Mouse (Mus musculus) heart, postnatal 0 days (tissue): ENCODE data around the gene 5730522E02Rik.

ENCODE experiments used
- CTCF ChIP-seq: IDR thresholded peaks from 2 replicates; pipeline ENCODE4 v1.5.1; 2016; ENCODE audit warnings: antibody characterized with exemption, control low read depth, low read depth
- EP300 ChIP-seq: IDR thresholded peaks from 2 replicates; pipeline ENCODE4 v1.6.1; 2016; ENCODE audit warnings: antibody characterized with exemption, low read depth

GRCm38 (mm10) chr11:25729476-25729875 is 481.1 kb downstream of the 5730522E02Rik start:
- no peak for TF ChIP-seq CTCF
- TF ChIP-seq EP300 = no peak
